Mouse (Mus musculus): ENCODE data around the gene Slc24a3.
A peak's percentile ranks its signal among the peaks of the same experiment; 100 is the strongest.

Slc24a3 gene

DNA sequence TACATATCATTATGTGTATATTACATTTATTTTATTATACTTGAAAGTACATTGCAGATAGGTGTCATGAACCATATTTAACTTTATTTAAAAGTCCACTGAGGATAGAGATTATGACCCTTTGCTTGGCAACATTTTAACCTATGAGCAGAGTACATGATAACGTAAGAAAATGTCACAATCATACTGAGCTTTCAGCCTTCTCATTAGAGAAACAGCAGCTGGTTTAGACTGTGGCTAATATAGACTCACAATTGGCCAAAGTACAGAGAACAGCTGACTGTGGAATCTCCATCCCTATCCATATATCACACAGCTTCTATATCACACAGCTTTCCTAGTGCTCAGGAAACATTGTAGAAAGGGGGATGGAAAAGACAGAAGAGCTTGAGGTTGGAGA lies 111.8 kb downstream of the Slc24a3 start:
- no peak for DNase-seq (ENCODE audit: low spot score in 2 of 2)

DNA sequence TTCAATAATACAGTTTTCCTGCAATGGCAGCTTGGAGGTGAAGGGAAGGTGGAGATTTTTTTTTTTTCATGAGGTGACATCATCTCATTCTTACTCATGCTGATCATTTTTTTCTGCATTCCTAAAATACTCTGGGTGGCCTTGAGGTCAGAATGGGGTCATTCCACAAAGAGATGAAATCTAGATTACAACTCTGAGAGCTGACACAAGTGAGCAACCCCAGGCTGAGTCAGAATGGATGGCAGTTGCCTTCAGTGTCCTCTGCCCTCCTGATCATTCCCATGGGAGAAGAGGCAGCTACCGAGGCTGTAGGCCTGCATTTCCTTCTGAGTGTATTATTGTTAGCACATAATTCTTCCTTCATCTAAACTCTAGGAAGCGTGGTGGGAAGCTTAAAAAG lies 116.2 kb downstream of the Slc24a3 start:
- DNase-seq (ENCODE audit: low spot score in 2 of 2), result no peak

DNA sequence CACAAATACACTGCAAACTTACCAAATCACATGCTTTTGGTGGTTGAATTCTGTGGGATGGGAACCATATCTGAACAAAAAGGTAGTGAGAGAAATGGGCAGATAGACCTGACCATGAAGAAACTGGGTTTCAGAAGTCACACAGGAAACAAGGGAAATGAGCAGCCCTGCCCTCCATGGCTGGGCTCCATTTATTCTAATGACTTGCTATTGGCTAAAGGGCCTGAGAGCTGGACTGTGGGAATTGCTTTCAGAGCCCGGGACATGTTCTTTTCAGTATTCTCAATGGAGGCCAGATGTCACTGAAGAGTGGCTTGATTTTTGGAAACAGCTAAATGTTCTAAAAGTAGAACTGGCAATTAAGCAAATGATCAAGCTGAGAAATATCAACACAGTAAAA lies 120.9 kb downstream of the Slc24a3 start:
- DNase-seq (ENCODE audit: low spot score in 2 of 2), result peak in 1 of 2 experiments; percentile 34

DNA sequence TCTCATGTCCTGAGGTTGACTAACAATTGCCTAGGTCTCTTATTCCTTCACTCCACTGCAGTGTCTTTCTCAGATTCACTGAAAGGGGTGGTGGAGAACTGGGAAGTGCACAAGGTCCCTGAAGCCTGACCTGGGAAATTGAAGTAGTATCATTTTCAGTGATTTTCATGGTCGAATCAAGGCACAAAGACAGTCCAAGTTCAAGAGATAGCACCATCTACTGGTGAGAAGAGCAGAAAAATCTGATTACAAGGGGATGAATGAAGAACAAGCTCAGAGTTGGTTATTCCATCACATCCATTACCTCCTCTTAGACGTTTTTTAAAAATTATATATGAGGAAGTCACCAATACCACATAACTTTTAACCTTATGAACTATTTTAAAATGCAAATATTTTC lies 123.9 kb downstream of the Slc24a3 start:
- no peak for DNase-seq (ENCODE audit: low spot score in 2 of 2)

DNA sequence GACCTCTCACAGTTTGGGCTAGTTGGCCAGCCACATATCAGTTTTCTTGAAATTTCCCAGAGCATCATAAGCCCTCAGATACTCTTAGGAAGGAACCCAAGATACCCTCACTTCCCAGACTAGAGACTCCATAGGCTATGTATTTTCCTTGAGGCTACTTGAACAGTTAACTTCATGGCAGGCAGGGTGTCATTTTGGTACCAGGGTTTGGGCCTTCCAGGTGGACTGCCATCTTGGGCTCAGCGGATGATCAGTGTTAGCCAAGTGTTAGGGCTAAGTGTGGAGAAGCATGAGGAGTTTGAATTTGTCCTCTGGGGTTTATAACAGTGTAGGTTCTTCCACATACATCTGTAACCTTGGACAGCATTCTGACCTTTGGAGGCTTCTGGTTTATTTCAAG lies 124.6 kb downstream of the Slc24a3 start:
- DNase-seq (ENCODE audit: low spot score in 2 of 2), result no peak

DNA sequence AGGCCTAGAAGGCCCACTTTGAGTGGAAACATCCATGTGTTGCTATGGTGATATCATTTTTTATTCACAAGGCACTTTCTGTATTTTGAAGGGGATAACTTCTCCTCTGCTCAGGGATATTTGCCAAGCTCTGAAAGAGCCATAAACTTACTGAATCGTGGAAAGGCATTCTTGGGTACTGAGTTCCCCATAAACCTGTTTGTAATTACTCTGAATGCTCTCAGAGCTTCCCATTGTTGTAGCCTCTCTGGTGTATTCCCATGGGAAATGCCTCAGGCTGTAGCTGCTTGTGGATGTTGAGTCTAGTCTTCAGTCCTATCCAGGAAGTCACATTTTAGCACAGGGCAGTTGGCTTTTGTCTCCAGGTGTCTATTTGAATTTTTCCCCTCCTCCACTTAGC lies 125.3 kb downstream of the Slc24a3 start:
- DNase-seq (ENCODE audit: low spot score in 2 of 2), result no peak

DNA sequence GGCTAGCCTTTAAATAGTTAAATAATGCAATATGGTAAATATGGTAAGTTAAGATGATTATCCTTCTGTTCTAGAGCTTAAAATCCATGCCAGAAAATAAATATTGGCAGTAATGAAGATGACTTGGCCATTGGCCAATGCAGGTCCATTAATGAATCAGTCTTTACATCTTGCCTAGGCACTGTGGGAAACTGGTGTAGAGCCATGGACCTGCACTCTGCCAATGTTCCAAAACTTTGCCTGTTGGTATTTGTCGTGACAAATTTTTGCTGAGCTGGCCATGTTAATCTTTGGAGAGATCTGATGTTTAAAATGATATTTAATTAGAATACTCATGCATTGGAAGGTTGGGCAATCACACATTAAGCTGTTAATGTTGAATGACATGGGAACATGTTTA lies 129.4 kb downstream of the Slc24a3 start:
- no peak for DNase-seq (ENCODE audit: low spot score in 2 of 2)

DNA sequence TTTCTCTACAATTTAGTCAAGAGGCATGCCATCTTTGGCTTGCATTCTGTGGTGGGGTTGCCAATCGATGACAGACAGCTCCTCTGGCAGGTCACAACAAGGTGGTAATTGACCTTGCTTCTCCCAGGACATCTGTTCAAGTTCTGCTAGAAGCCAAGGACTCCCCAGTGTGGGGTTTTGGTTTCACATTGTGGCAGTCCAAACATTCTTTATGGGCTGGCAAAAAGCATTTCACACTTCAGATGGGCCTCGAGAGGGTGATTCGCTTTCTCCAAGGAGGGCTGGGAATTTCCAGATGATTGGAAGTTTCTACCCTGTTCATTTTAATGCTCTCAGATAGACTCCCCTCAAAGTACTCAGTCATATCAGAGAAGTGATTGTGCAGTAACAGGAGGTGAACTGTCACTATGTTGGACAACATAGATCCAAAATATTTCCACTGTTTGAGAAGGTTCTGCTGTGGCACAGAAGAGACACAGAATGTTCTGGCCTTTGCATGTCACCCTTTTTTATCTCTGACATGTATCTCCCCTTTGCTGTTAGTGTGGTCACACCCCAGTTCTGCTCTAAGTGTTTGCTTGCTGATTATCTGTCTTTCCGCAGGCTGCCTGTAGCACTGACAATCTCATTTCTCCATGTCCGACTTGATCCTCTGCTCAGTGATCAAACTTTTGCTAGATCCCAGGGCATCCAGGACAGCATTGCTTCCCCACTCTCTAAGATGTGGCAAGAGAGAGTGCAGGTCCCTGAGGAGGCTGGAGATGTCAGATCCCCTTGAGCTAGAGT lies 132.6 kb downstream of the Slc24a3 start:
- no peak for DNase-seq (ENCODE audit: low spot score in 2 of 2)

DNA sequence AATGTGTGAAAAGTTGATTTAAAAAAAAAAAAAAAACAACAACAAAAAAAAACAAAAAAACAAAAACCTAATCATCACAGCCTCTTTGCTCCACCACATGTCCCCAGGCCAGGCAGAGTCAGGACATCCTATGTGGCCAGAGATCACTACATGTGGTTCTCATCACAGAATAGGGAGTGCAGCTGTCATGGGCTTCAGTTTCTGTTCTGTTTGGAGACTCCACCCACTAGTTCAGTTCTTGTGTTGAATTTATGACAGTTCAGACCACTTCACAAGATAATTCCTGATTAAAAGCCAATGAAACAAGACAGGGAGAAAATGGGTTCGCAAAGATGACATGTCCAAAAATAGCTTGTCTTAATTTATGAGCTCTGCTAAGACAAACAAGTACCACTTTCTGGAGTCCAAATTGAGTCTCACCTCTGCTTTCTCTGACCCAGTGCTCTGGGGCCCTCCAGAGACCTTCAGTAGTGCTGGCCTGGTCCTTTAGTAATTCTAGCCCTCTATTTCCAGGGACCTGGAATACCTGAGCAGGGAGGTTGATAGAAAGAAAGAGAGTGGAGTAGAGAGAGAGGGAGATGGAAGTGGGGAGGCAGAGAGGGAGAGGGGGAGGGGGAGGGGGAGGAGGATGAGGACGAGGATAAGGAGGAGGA lies 139.8 kb downstream of the Slc24a3 start:
- DNase-seq (ENCODE audit: low spot score in 2 of 2), result no peak

DNA sequence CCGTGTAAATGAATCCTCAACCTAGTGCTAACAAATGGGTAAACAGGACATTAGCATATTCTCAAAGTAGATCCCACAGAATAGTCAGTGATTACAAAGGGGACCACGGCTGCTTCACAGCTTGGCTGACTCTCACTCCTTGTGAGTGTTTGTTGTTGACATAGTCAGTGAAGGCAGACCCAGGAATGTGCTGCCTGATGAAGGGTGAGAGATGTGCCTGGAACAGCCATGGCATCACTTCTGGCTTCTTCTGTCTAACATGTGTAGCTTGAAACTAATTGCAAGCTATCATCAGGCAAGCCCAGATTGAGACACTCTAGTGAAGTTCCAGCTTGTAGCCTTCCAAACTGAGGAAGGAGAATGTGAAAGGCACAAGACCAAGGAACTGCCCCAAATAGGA lies 151.4 kb downstream of the Slc24a3 start:
- no peak for DNase-seq (ENCODE audit: low spot score in 2 of 2)

DNA sequence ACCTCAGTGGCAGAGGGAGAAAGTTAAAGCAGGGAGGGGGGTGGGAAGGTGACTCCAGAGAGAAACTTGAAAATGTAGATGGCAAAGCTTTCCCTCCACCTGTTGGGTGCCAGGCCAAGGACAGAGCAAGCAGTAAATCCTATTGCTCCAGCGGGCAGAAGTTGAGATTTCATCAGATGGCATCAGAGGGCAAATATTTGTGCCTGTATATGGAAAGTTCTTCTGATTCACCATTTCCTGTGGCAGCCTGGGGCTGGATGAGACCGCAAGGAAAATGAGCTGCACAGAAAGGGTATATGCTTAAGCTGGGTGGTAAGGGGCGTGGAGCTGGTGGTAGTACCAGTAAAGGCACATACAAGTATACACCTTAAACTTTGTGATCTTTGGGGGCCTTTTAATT lies 153.7 kb downstream of the Slc24a3 start:
- DNase-seq (ENCODE audit: low spot score in 2 of 2), result no peak

DNA sequence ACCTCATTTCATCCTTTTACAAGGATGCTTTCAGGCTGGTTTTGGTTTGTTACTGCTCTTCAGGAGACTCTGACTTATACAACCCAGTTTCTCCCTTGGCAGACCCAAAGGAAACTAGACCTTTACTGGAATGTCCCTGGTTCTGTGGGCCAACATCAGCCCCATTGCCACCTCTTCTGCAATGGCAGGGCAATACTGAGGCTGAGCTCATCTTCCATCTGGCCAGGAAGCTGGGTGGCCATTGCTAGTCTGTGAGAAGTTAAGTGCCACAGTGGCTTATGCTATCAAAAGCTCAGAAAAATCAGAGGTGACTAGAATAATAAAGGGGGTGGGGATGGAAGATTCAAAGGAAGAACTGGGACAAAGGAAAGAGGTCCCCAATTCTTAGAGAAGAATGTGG lies 154.2 kb downstream of the Slc24a3 start:
- DNase-seq (ENCODE audit: low spot score in 2 of 2), result no peak

DNA sequence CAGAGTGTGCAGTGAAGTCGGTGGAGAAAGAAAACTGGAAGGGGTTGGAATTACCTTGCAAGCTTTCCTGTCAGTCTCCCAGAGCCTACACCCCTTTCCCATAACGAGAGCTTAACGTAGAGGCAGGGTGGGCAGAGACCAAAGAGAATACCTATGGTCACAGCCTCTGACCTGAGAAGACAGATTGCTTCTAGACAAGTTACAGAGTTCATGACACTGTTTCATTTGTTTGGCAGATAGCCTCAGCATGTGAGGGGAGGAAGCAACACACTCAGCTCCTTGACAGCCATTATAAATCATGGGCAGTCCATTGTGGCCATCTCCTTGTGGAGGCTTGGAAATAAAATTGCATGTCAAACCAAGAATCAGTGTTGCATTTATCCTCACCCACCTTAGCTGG lies 156.9 kb downstream of the Slc24a3 start:
- no peak for DNase-seq (ENCODE audit: low spot score in 2 of 2)

DNA sequence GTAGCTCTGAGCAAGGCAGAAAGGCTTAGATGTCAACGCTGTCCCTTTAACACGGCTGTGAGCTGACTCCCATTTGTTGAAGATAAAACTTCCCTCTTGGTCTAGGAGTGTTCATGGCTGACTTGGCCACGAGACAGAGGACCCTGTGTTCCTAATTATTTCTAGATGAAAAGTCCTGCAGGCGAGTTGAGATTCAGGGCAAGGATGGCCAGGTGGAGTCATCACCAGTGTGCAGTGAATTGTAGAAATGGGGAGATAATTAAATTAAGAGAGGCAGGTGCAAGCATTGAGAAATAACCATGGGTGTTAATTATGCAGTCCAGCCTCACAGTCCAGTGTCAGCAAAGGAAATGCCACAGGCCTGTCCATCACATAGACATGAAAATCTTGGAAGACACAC lies 158.3 kb downstream of the Slc24a3 start:
- no peak for DNase-seq (ENCODE audit: low spot score in 2 of 2)

DNA sequence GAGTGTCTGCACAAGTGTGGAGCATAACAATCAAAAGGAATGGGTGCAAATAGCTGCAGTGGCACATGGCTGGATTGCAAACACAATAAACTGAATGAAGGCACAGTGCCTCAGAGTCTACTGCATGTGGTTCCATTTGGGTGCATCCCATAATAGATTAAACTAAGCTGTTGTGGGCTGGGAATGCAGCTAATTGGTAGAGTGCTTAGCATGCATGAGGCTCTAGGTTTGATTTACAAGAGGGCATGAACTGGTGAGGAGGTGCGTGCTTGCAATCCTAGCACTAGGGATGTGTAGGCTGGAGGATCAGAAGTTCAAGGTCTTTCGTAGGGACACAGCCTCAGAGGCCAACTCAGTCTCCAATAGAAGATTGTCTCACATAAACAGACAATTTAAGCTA lies 159.0 kb downstream of the Slc24a3 start:
- no peak for DNase-seq (ENCODE audit: low spot score in 2 of 2)

DNA sequence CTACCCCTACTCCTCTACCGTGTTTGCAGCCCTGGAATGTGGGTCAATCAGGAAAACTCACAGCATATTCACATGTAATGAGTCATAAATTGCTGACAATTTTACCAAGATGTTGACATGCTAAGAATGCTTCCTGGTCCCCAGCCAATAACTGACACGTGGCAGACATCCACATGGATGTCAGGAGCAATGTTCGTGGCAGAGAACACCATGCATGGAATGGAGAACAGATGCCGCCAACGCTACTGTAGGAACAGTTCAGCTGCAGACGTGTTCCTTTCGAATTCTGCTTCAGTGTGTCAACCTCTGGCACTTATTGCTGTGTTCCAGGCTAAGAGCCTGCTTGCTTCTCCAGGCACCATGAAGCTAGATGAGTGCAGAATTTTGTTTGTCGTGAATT lies 162.2 kb downstream of the Slc24a3 start:
- DNase-seq (ENCODE audit: low spot score in 2 of 2), result peak; percentile 37 to 49

DNA sequence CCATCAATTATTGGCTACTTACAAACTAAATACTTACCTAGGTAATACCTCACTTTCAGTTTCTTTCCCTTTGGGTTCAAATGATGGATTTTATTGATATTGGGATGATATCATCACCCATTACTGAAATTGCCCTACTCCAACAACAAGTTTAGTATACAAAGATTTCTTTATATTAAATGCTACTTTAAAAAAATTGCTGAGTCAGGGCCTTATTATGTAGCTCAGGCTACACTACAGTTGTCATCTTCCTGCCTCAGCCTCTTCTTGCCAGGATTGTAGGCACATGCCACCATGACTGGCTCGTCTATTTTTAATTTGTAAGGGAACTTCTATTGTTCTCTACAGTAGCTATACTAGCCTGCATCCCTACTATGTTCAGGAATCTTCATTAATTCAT lies 164.0 kb downstream of the Slc24a3 start:
- no peak for DNase-seq (ENCODE audit: low spot score in 2 of 2)

DNA sequence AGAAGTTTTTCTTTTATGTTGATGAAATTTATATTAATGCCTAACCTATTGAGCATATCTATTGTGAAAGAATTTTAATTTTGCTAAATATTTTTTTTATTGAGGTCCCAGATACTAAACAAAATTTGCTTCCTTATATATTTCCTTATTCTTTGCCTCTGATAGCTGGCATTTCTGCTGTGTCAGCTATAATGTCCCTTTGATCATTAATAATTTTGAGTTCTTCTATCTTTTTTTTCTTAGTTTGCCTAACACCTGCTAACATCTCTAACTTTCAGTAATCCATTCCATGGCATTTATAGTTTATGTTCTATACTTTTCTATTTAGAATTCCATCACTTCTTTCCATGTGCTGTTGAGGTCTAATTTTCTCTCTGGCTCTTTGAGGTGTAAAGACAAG lies 165.9 kb downstream of the Slc24a3 start:
- no peak for DNase-seq (ENCODE audit: low spot score in 2 of 2)

DNA sequence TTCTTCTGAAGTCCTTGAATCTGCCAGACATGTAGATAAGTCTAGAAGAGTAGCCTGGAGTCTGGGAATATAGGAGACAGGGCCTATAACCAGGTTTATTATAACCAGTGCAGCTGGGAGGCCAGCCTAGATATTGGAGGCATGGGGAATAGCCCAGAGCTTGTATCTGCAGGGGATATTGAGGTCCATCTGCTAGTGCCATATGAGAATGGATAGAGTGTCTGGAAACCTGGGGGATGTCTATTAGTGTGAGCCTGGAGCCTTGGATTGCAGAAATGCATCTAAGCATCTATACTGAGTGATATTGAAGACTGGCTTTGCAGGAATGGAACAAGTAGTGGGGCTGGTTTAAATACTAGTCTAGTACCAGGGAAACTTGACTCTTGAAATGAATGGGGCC lies 168.9 kb downstream of the Slc24a3 start:
- DNase-seq (ENCODE audit: low spot score in 2 of 2), result no peak

DNA sequence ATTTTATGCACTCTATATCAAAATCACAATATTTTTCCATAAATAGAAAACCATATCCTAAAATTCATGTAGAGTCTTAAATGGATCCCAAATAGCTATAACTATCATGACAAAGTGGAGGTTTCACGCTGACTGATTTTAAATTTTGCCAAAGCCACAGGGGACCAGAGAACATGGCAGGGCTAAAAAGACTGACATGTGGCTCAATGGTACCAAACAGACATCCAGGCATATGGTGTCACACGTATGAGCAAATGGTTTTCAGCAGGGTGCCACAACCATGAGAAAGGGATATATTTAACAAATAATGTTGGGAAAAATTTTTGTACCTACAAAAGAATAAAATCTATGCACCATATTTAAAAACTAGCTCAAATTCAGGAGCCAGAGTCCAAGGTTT lies 173.3 kb downstream of the Slc24a3 start:
- DNase-seq (ENCODE audit: low spot score in 2 of 2), result no peak

DNA sequence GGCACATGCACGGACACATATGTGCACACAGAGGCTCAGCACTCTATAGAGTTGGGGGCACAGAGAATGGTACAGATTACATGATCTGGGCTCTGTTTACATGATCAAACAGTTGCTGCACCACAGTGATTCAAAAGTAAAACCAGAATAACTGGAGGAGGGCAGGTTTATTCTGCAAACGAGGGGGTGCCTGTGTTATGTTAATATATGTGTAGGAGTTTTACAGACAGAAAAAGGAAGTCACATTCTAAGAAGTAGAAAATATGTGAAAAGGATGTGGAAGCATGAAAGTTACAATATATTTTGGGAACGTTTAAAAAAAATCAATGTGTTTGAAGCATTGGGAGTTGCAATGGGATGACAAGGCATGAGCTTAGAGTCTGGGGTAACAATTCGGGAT lies 175.4 kb downstream of the Slc24a3 start:
- no peak for DNase-seq (ENCODE audit: low spot score in 2 of 2)

DNA sequence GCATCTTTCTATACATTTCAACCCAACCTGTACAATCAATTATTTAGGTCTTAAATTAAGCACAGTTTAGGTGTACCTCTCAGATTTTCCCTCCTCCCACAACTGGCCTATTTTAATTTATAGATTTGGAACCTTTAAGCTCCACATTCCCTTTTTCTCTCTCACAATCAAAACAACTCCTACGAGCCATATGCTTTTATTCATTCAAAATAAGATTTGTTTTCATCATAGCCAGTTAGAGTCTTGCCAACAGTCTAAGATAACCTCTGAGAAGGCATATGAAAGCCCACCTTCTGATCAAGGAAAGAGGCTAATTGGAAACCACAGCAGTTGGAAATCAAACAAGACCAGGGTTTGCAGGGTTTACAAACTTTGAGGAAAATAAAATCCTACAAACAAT lies 177.0 kb downstream of the Slc24a3 start:
- no peak for DNase-seq (ENCODE audit: low spot score in 2 of 2)

DNA sequence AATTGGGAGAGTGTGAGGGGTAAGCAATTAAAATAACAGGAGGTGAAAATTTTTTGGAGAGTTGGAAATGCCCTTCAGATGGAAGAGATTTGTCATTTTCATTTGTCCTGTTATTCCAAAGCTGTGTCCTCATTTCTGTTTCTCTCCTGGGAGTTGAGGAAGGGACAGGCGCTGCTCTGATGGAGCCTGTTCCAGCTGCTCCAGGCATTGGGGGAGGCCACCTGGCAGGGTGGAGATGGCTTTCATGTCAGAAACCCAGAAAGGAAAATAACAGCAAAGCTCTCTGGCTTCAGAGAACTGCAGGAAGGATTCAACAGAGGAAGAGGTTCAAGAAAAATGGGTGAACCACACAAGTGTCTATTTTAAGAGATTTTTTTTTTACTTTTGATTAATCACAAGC lies 186.2 kb downstream of the Slc24a3 start:
- DNase-seq (ENCODE audit: low spot score in 2 of 2), result peak in 1 of 2 experiments; percentile 12

Data from right cerebral cortex, postnatal 10 days (tissue).